Mouse (Mus musculus) left cerebral cortex, adult 2 months (tissue): ENCODE results near the gene Gm6309. TPM values are rescaled to one million over a fixed set of nuclear protein-coding genes. Genes with fewer than 3 reads are reported as not detected.
"Not testable (repeated sequence)": the region's sequence is repeated elsewhere in the genome, so short reads cannot be mapped to it uniquely, and the experiment has no call there.

Source experiments
- DNase-seq, 2 experiments: peaks; one replicate each; pipeline ENCODE4 v3.0.0; 2021 to 2022; ENCODE audit warnings: low spot score in 2 of 2, mixed read lengths in 1 of 2; ENCODE audit errors: extremely low spot score in 1 of 2
- H3K27ac ChIP-seq: fragments of 200-600 bp; 2 replicates; pipeline ENCODE4 v1.8.1; 2022
- H3K4me3 ChIP-seq: fragments of 200-600 bp; 2 replicates; pipeline ENCODE4 v1.8.1; 2022
- CTCF ChIP-seq: fragments of 200-600 bp; IDR thresholded peaks from 2 replicates; pipeline ENCODE4 v1.8.1; 2022; ENCODE audit warnings: antibody characterized with exemption, mild to moderate bottlenecking, moderate library complexity
- intact Hi-C: fragments of 180-260 bp; cut with DNase I; formaldehyde crosslinking; loops from one replicate; pipeline ENCODE4 v1.15.1; 2025
- long read RNA-seq, 2 experiments: library from polyadenylated mRNA; stranded (forward); transcript quantifications; one replicate each; pipeline ENCODE4 v2.0.0; 2021; ENCODE audit warnings: borderline mapping rate in 2 of 2
- total RNA-seq, 2 experiments: library from RNA; stranded (reverse); gene quantifications; 2 replicates each; pipeline ENCODE4 v1.2.3; 2021

Gm6309 gene
- not detected for total RNA-seq
- long read RNA-seq, experiment 1 = 0 reads
- long read RNA-seq, experiment 2 = 0 reads

- DNase-seq, H3K4me3 ChIP-seq, intact Hi-C loops, H3K27ac ChIP-seq: not testable (repeated sequence)
These were observed at the start of gene Gm6309 for GRCm38 (mm10) chr5:146170621-146171020. TSS of gene Gm6309 (minus strand) at chr5:146170721.

- no peak for DNase-seq
- Histone ChIP-seq H3K27ac (no peak overlapping the region), H3K4me3 (no peak overlapping the region)
- intact Hi-C loops = no loop called here
- TF ChIP-seq CTCF = no peak
These were observed 35.0 kb upstream of the Gm6309 start for GRCm38 (mm10) chr5:146205537-146205936.

- TF ChIP-seq CTCF = no peak; the same call in 1 of the 2 replicates
- no peak overlapping the region for H3K4me3 ChIP-seq
- intact Hi-C loops = no loop called here
- no peak for DNase-seq
- no peak overlapping the region for H3K27ac ChIP-seq
These were observed 33.4 kb upstream of the Gm6309 start for GRCm38 (mm10) chr5:146203921-146204320.

GRCm38 (mm10) chr5:146200580-146200979 is 30.1 kb upstream of the Gm6309 start:
- TF ChIP-seq CTCF = peak; percentile 21
- no peak overlapping the region for H3K27ac ChIP-seq
- intact Hi-C loops = no loop called here
- H3K4me3 ChIP-seq = no peak overlapping the region
- no peak for DNase-seq

- TF ChIP-seq CTCF = no peak; the same call in 1 of the 2 replicates
- intact Hi-C loops = loop anchor here (10.0 kb wide), 2 partner anchors 275 to 1695 kb away; partner anchors contain the start of gene Slc46a3
- DNase-seq = no peak
- Histone ChIP-seq H3K27ac (no peak overlapping the region), H3K4me3 (no peak overlapping the region)
These were observed 29.0 kb upstream of the Gm6309 start for GRCm38 (mm10) chr5:146199540-146199939.

- no peak for DNase-seq
- TF ChIP-seq CTCF = no peak
- intact Hi-C loops = loop anchor here (10.0 kb wide), 2 partner anchors 276 to 1696 kb away; partner anchors contain the start of gene Slc46a3
These were observed 28.6 kb upstream of the Gm6309 start for GRCm38 (mm10) chr5:146199073-146199472.

GRCm38 (mm10) chr5:146193360-146193759 is 22.8 kb upstream of the Gm6309 start:
- TF ChIP-seq CTCF = no peak

More at GRCm38 (mm10) chr5:146199073-146199472, 28.6 kb upstream of the Gm6309 start:
- no peak overlapping the region for H3K4me3 ChIP-seq
- H3K27ac ChIP-seq = no peak overlapping the region

GRCm38 (mm10) chr5:146190501-146191269 is 20.2 kb upstream of the Gm6309 start:
- no peak for DNase-seq
- no peak for TF ChIP-seq CTCF
- intact Hi-C loops = loop anchor here (10.0 kb wide), 2 partner anchors 284 to 1704 kb away; partner anchors contain the start of gene Slc46a3
- Histone ChIP-seq H3K4me3 (no peak overlapping the region), H3K27ac (no peak overlapping the region)

More at GRCm38 (mm10) chr5:146193360-146193759, 22.8 kb upstream of the Gm6309 start:
- intact Hi-C loops = loop anchor here (10.0 kb wide), 2 partner anchors 281 to 1701 kb away; partner anchors contain the start of gene Slc46a3
- H3K27ac ChIP-seq = no peak overlapping the region
- no peak overlapping the region for H3K4me3 ChIP-seq
- DNase-seq = no peak

- intact Hi-C loops = loop anchor here (10.0 kb wide), 2 partner anchors 285 to 1705 kb away; partner anchors contain the start of gene Slc46a3
- Histone ChIP-seq H3K27ac (no peak overlapping the region), H3K4me3 (no peak overlapping the region)
- DNase-seq = no peak
- TF ChIP-seq CTCF = no peak
These were observed 19.6 kb upstream of the Gm6309 start for GRCm38 (mm10) chr5:146190093-146190492.

- no peak for DNase-seq
- Histone ChIP-seq H3K27ac (no peak overlapping the region), H3K4me3 (no peak overlapping the region)
- TF ChIP-seq CTCF = no peak
- intact Hi-C loops = no loop called here
These were observed 18.2 kb upstream of the Gm6309 start for GRCm38 (mm10) chr5:146188712-146189111.

- TF ChIP-seq CTCF = no peak; the same call in 1 of the 2 replicates
- H3K27ac ChIP-seq = no peak overlapping the region
- no peak overlapping the region for H3K4me3 ChIP-seq
- intact Hi-C loops = no loop called here
- no peak for DNase-seq
These were observed 17.6 kb upstream of the Gm6309 start for GRCm38 (mm10) chr5:146188144-146188543.

GRCm38 (mm10) chr5:146187441-146187840 is 16.9 kb upstream of the Gm6309 start:
- H3K27ac ChIP-seq, intact Hi-C loops, H3K4me3 ChIP-seq: not testable (repeated sequence)
- peak; percentile 71 for TF ChIP-seq CTCF
- DNase-seq = peak; percentile 50 to 67

- DNase-seq, H3K4me3 ChIP-seq, H3K27ac ChIP-seq, intact Hi-C loops: not testable (repeated sequence)
These were observed 14.7 kb upstream of the Gm6309 start, which contains the start of gene 1700001J03Rik for GRCm38 (mm10) chr5:146185204-146185603. TSS of gene 1700001J03Rik (minus strand) at chr5:146185304.
